Mouse (Mus musculus): ENCODE results near the gene Ttc27.

Ttc27 gene

DNA sequence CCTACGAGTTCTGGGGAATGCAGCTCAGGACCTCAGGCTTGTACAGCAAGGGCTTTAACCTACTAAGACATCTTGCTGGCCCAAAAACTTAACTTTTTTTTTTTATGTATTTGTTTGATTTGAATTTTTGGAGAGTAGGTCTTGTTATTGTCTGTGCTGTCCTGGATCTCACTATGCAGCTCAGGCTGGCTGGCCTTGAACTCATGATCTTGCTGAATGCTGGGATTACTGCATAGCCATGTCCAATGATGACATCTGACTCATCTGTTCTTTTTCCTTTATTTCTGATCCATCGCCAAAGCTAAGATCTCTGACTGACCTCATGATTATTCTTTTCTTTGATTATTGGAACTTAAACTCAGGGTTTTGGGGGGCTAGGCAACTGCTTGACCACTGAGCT, 113.3 kb downstream of the Ttc27 start:
- no peak for DNase-seq (ENCODE audit: low read depth, low spot score)

- DNase-seq (ENCODE audit: low read depth, low spot score): no peak
Observed at GRCm38 (mm10) chr17:74841721-74842120, 124.2 kb downstream of the Ttc27 start.

DNA sequence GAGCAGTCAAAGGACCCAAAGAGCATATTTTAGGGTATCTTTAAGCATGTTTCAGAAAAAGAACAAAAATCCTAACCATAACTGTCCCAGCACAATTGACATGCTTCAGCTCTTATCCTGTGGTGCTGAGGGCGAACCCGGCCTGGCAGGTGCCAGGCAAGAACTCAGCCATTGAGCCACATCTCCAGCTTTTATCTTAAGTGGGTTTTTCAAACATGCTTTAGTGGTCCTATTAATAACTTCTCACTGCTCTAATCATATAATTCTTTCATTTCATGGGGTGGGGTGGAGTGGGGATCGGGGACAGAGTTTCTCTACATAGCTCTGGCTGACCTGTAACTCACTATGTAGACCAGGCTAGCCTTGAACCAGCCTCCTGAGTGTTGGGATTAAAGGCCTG, 125.1 kb downstream of the Ttc27 start:
- no peak for DNase-seq (ENCODE audit: low read depth, low spot score)

- DNase-seq (ENCODE audit: low read depth, low spot score): no peak
Observed at GRCm38 (mm10) chr17:74843486-74843885, 126.0 kb downstream of the Ttc27 start.

GRCm38 (mm10) chr17:74846031-74846891, 128.7 kb downstream of the Ttc27 start:
- DNase-seq (ENCODE audit: low read depth, low spot score): no peak

GRCm38 (mm10) chr17:74850216-74850615, 132.7 kb downstream of the Ttc27 start:
- DNase-seq (ENCODE audit: low read depth, low spot score): no peak

DNA sequence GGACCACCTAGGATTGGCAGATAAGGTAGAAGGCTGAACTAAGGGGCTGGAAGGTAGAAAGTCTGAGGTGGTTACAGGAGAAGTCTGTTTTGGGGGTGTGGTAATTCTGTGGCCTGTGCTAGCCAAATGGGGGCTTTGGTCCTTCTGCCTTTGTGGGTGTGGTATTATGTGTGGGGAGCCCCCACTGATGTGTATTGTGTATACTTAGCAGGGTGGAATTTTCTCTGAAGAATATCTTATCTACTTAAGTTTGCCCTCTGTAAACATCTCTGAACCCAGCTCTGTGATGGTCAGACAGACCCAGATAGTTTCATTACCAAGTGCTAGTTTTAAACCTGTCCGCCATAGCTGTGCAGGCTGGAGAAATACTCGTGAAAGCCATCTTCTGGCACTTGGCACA, 141.8 kb downstream of the Ttc27 start:
- no peak for DNase-seq (ENCODE audit: low read depth, low spot score)

DNA sequence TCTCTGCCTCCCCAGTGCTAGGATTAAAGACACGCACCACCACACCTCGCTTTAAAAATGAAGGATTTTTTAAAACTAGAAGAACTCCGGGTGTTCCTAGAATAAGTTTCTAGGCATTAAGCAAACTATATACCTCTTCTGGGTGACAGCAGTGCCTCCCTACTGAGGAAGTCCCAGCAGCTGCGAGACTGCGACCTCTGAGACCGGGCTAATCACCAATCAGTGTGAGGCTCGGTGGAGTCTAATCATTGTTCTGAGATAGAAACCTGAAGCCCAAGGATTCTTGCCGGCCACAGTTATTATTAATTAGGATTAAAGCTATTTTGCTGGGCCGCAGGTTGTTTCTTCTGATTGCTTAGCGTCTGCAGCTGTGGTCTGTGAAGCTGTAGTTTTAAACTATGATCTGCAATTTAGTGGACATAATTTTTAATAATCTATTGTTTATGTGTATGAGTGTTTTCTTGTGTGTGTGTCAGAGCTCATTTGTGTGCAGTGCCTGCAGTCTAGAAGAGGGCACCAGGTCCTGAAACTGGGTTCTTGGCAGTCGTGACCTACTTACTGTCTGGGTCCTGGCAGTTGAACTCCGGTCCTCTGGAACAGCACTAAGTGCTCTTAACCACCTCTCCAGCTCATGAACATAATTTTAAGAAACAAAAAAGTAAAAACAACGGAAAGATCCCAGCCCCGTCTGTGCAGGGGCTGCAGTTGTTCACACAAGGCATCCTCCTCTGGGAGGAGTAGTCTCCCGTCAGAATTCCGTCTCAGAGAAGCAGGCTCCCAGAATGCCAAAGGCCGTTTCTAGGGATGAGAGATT, 142.9 kb downstream of the Ttc27 start:
- no peak for DNase-seq (ENCODE audit: low read depth, low spot score)

DNA sequence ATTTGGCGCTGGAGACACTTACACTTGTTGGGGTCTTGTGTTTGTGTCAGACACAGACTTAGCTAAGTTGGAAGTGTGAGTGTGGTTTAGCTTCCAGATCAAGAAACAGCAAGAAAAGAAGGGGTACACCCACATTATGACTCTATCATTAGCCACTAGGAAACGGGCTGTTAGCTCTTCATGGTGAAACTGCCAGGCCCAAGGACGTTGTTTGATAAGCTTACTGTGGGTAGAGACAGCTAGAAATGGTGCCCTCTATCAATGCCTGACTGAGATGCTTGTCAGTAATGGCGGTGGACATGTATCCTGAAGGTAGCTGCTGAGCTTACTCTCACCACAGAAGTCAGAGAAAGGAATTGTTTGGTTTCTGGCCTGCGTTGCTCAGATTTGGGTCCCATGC, 146.3 kb downstream of the Ttc27 start:
- no peak for DNase-seq (ENCODE audit: low read depth, low spot score)

- DNase-seq (ENCODE audit: low read depth, low spot score): peak; percentile 4
Observed at GRCm38 (mm10) chr17:74864790-74865548, 147.4 kb downstream of the Ttc27 start.

DNA sequence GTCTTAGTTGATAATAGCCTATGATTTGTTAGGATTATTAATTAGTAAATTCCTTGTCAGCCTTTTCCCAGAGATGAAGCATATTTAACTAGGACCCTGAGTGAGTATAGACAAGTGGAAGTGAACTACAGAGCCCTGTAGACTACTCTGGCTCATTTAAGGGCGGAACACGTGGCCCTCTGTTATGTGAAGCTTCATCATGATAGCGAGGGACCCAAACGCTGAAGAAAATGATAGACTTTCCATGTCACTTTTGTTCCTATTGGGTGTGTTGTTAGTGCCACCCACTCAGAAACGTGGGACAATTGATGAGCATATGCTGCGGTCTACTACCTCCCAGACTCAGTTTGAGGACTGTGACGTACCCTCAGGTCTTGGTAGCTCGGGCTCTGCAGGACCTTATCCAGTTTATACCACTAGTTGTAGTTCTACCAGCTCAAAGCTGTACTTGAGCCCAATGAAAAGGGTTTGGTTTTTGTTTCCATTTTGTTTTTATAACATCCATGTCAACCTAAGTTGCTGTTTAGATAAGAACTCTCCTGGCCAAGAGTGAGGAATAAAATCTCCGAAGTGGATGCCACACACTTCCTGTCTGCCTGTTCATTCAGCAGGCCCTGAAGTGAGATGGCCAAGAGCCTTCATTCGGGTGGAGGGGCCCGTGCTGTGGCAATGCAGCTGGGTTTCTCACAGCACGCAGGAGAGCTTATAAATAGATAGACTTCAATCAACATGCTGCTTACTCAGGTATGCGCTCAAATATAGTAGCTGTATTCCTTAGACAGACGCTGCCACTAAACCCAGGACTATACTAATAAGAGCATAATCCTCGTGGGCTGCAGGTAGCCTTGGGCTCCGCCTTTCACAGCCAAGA, 148.4 kb downstream of the Ttc27 start:
- DNase-seq (ENCODE audit: low read depth, low spot score): no peak

DNA sequence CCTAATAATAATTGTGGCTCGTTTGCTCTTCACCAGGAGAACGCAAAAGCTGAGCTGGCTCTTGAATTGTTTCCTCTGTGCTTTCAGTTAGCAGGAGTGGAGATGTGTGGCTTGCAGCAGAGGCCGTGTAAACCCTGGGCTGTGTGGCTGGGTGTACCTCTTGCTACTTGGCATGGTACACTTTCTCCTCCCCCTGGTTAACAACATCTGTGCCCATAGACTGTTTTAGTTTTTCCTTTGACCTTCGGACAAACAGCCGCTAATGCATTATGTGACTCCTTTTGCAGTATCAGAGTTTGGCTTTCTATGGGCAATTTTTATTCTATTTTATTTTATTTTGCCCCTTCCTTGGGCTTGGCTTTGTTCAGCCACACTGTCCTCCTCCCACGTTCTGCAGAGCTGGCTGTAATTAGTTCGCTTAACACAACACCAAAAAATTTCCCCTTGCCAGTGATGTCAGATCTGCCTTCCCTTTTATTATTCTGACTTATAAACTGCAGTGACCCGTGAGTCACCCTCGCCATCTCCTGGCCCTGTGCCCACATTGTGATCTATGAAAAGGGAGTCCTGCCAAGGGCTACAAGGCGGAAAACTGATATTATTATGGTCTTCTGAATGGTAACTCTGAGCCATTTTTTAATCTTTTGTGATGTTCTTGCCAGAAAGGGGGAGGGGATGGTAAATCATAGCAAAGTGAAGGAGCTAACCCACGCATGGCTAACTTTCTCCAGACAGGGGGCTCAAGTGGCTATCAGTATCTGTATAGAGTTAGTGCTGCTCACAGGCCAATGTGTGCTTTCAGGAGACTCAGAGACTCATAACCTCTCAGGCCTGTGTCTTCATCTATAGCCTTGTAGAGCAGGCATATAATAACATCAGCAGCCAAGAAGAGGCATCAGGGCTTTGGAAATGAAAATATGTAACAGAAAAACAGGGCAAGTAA, 149.3 kb downstream of the Ttc27 start:
- no peak for DNase-seq (ENCODE audit: low read depth, low spot score)

- no peak for DNase-seq (ENCODE audit: low read depth, low spot score)
Observed at GRCm38 (mm10) chr17:74868185-74868907, 150.8 kb downstream of the Ttc27 start.

- DNase-seq (ENCODE audit: low read depth, low spot score): no peak
Observed at GRCm38 (mm10) chr17:74869556-74869955, 152.0 kb downstream of the Ttc27 start.

DNA sequence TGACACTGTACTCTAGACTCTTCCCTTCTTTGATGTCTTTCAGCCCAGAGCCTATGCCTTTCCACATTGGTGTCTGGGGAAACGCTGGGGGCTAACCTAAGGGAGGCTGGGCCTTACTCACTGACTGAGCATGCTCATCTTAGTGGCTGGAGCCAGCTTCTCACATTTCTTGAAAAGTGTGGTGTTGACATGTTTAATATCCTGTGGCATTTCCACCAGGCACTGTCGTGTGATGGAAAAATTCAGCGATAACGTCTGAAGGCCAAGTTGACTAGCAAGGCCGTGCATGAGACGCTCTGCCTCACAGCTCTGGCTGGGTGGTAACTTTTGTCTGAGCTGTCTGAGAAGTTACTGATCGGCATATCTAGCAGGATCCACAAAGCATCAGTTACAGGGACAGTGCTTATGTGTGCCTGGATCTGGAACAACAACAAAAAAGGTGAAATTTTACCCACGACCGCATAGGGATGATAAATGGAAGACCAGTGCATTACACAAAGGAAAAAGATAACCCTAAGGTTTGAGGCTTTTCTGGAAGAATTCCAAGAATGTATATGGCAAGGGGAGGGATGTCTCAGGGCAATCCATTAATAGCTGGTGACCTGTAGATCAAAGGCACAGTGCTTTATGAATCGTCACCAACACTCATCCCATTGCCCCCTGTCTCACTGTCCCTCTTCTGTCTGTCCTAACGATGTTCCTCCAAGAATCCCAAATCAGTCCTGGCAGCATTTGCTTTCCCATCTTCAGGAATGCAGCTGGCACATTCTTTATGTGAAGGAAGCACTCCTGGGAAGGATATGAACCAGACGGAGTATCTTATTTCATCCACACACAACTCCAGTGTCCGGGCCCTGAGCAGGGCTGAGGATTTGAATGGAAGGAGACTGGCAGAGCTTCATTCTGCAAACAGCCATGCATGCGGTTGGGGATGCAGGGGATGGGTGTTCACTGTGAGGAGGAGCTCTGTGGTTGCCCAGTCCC, 152.9 kb downstream of the Ttc27 start:
- DNase-seq (ENCODE audit: low read depth, low spot score): no peak

DNA sequence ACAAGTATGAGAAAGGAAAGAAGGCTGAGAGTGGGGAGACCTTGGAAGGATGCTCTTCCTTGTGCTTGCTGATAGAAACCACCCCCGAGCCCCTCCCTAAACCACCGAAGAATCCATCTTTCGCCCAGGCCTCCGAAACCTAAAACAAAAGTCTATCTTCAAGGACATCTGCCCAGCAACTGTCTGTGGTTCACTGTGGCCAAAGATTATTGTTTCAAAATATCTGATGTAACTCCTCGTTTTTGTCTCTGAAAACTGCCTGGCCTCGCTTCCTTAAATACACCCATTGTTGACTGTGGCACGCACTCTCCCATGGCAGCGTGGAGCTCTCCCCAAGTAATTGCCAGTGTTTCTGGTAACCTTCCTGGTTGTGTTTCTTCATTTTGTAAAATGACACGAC, 155.0 kb downstream of the Ttc27 start:
- no peak for DNase-seq (ENCODE audit: low read depth, low spot score)

- DNase-seq (ENCODE audit: low read depth, low spot score): no peak
Observed at GRCm38 (mm10) chr17:74873756-74874155, 156.2 kb downstream of the Ttc27 start.

GRCm38 (mm10) chr17:74875740-74876139, 158.2 kb downstream of the Ttc27 start:
- no peak for DNase-seq (ENCODE audit: low read depth, low spot score)

Data from ES-CJ7 (cell line).